Mouse (Mus musculus) adrenal gland, adult 8-10 months (tissue): ENCODE data around the gene Cyp4x1. TPM values are rescaled to one million over a fixed set of nuclear protein-coding genes. Genes with fewer than 3 reads are reported as not detected.

Experiments
- DNase-seq: peaks from one replicate; pipeline ENCODE4 v3.0.0; 2022
- total RNA-seq, 4 experiments: library from RNA; stranded (reverse); gene quantifications; 2 replicates each; pipeline ENCODE4 v1.2.4; 2022

Cyp4x1 gene
- total RNA-seq, 4 experiments from 2014 or later: not detected

DNA sequence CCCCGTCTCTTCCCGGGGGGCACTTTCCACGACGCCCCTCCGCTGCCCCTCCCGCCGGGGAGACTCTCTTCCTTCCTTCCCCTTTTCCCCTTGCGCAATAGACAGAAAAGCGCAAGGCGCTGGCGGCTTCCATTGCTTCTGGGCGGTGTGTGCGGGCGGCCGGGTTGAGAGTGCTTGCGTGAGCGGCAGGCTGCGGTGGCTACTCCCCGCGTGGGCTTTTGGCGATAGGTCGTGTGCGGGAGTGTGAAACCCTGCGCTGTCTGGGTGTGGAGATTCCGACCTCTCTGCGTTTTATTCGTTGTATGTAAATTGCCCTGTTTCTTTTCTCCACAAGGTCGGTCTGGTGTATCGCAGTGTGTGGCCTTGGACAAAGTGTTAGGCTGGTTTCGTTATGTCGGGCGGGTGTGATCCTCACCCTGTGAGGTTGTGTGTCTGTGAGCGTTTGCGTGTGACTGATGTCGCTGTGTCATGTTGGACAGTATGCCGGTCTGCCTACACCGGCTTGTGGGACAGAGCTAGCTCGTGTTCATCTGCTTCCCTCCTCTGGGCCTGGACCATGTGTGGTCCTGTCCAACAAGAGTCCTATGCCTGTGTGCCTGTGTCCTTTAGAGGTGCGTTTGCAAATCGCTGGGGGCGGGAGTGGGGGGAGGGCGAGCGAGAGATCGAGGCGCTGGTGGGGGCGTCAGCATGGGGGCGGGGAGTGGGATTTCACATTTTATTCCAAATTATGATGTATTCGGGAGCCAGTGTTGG lies 77.0 kb downstream of the Cyp4x1 start:
- peak; percentile 37 for DNase-seq

- no peak for DNase-seq
These were observed 77.6 kb downstream of the Cyp4x1 start, which contains the start of gene Tal1 for GRCm38 (mm10) chr4:115056371-115056920. Tal1 (plus strand) TSS chr4:115056426.

Other genes starting within 250 kb of the Cyp4x1 start
- gene Foxd2, start 225.4 kb downstream of the Cyp4x1 start, total RNA-seq: 1 to 10 TPM; 2.0 to 4.2 (median 3.1) TPM
- gene Foxe3, start 208.3 kb downstream of the Cyp4x1 start, total RNA-seq: under 1 TPM in 2 of 4 experiments, not detected in 2; 0.43 to 0.45 TPM
- gene Cmpk1, start 147.0 kb downstream of the Cyp4x1 start, total RNA-seq: 100 to 1,000 TPM in 2 of 4 experiments, 10 to 100 TPM in 2; 79.7 to 115 (median 105) TPM
- under 1 TPM; 0.52 to 0.89 (median 0.54) TPM for gene Stil, start 134.1 kb downstream of the Cyp4x1 start, total RNA-seq
- 1 to 10 TPM; 1.9 to 4.0 (median 2.6) TPM for gene Tal1, start 77.9 kb downstream of the Cyp4x1 start, total RNA-seq
- 1 to 10 TPM in 2 of 4 experiments, under 1 TPM in 1, not detected in 1; 0.37 to 1.1 (median 1.0) TPM for gene Pdzk1ip1, start 45.6 kb downstream of the Cyp4x1 start, total RNA-seq
- gene Cyp4a29, start 107.8 kb upstream of the Cyp4x1 start, total RNA-seq: not detected
- under 1 TPM in 1 of 4 experiments, not detected in 3; 0.35 TPM for gene Cyp4a12a, start 164.8 kb upstream of the Cyp4x1 start, total RNA-seq